ENCODE assay signal across 6 mouse cellular contexts in genomic region chr4:45398315-45398714, GRCm38 (mm10). TPM values are rescaled to one million over a fixed set of nuclear protein-coding genes. Genes with fewer than 3 reads are reported as not detected.
A peak's percentile ranks its signal among the peaks of the same experiment; 100 is the strongest.
DNase-seq lines count a peak whose midpoint lies in the region; ATAC-seq and TF ChIP-seq lines count a peak whose summit lies in the region.
"Not testable (repeated sequence)": the region's sequence is repeated elsewhere in the genome, so short reads cannot be mapped to it uniquely, and the experiment has no call there.

No protein-coding gene starts in this region.

- peak; percentile 25 to 75 for DNase-seq in adrenal gland, adult (ENCODE audit: inconsistent age in 2 of 2, low spot score in 1 of 2)
- peak; percentile 86 for DNase-seq in heart, adult 11 months
- not testable (repeated sequence) for DNase-seq in heart, adult 2 months; heart, postnatal 0 days (ENCODE audit: low spot score)

- TF ChIP-seq POLR2A in bone marrow, adult 2 months (IDR thresholded peaks at IDR 0.05; ENCODE audit: borderline replicate concordance, control insufficient read depth, low read depth, low read length); heart, adult 2 months (IDR thresholded peaks at IDR 0.05; ENCODE audit: insufficient read depth, low read depth, low read length); testis, adult 2 months (IDR thresholded peaks at IDR 0.05; ENCODE audit: control insufficient read depth, low read depth, low read length): not testable (repeated sequence)

- not testable (repeated sequence) for ATAC-seq in heart, postnatal 0 days (ENCODE audit: insufficient read depth, low read depth)

- H3K9ac ChIP-seq in heart, adult 2 months (ENCODE audit: low read depth, low read length); heart, postnatal 0 days (replicated peaks; ENCODE audit: low read depth, low read length): not testable (repeated sequence)

- H3K27me3 ChIP-seq in heart, adult 2 months (ENCODE audit: control insufficient read depth, insufficient read depth, low read length); heart, postnatal 0 days (ENCODE audit: control insufficient read depth, insufficient read depth, low read length); testis, adult 2 months (ENCODE audit: control insufficient read depth, insufficient read depth, low read length): not testable (repeated sequence)

- H3K36me3 ChIP-seq in heart, adult 2 months (ENCODE audit: control insufficient read depth, insufficient read depth, low read length): peaks cover 21% of the 10 kb centered on the region
- peaks cover 49% of the 10 kb centered on the region for H3K36me3 ChIP-seq in heart, postnatal 0 days (replicated peaks; ENCODE audit: control insufficient read depth, insufficient read depth, low read length)
- H3K36me3 ChIP-seq in testis, adult 2 months (ENCODE audit: control insufficient read depth, insufficient read depth, low read length): not testable (repeated sequence)

- 61% methylated on average over 5 of the region's 5 CpGs for WGBS in bone marrow, adult 2 months
- 36% methylated on average over 5 of the region's 5 CpGs for WGBS in heart, adult 2 months
- WGBS in heart, postnatal 0 days: 59% methylated on average over 5 of the region's 5 CpGs

- intact Hi-C loops in heart, adult 2 months (cut with DNase I): not testable (repeated sequence)

- not testable (repeated sequence) for H3K9me3 ChIP-seq in heart, postnatal 0 days (replicated peaks; ENCODE audit: control insufficient read depth, low read length)

- H3K4me1 ChIP-seq in bone marrow, adult 2 months (ENCODE audit: control insufficient read depth, insufficient read depth, low read length); testis, adult 2 months (ENCODE audit: control insufficient read depth, insufficient read depth, low read length): not testable (repeated sequence)
- peaks cover 15% of the 10 kb centered on the region for H3K4me1 ChIP-seq in heart, adult 2 months (ENCODE audit: control insufficient read depth, insufficient read depth, low read length)
- peaks cover 11% of the 10 kb centered on the region; the same call in 1 of the 2 replicates for H3K4me1 ChIP-seq in heart, postnatal 0 days (ENCODE audit: control insufficient read depth, insufficient read depth)

- not testable (repeated sequence) for H3K4me2 ChIP-seq in heart, postnatal 0 days (ENCODE audit: low read depth, low read length)

- not testable (repeated sequence) for H3K4me3 ChIP-seq in bone marrow, adult 2 months (replicated peaks; ENCODE audit: control insufficient read depth, low read depth, low read length); heart, adult 2 months; heart, postnatal 0 days (ENCODE audit: low read depth, low read length); testis, adult 2 months (ENCODE audit: control insufficient read depth, low read depth, low read length)

- not testable (repeated sequence) for TF ChIP-seq EP300 in heart, adult 2 months (IDR thresholded peaks at IDR 0.05; ENCODE audit: insufficient read depth, low read depth, low read length); heart, postnatal 0 days (IDR thresholded peaks at IDR 0.05; ENCODE audit: low read depth)

- TF ChIP-seq CTCF in bone marrow, adult 2 months (IDR thresholded peaks at IDR 0.05; ENCODE audit: control insufficient read depth, insufficient read depth, low read length); heart, adult 2 months (IDR thresholded peaks at IDR 0.05); heart, postnatal 0 days (IDR thresholded peaks at IDR 0.05; ENCODE audit: low read depth); testis, adult 2 months (IDR thresholded peaks at IDR 0.05; ENCODE audit: control insufficient read depth, insufficient read depth, insufficient replicate concordance, low read depth, low read length): not testable (repeated sequence)

- H3K79me2 ChIP-seq in heart, adult 2 months (replicated peaks; ENCODE audit: control insufficient read depth, insufficient read depth, low read length): not testable (repeated sequence)

- 0 out of 2 replicates have a peak overlapping the region, but pooled peaks have one; percentile 24 for H3K27ac ChIP-seq in bone marrow, adult 2 months (ENCODE audit: control insufficient read depth, insufficient read depth, low read depth, low read length, poor library complexity)
- H3K27ac ChIP-seq in heart, adult 2 months: peak overlapping the region; percentile 13; the same call in 1 of the 2 replicates
- 0 out of 2 replicates have a peak overlapping the region, but pooled peaks have one; percentile 36 for H3K27ac ChIP-seq in heart, postnatal 0 days (ENCODE audit: low read depth)
- H3K27ac ChIP-seq in testis, adult 2 months (ENCODE audit: control insufficient read depth, insufficient read depth, low read depth, low read length): peak overlapping the region; percentile 0; the same call in 1 of the 2 replicates

RNA-seq across cellular contexts. Expression of gene Slc25a51, which starts 10.3 kb away (rescaled TPM):
- 97.1 and 115 TPM in 2 replicates for polyA plus RNA-seq in bone marrow, adult 2 months (2011; ENCODE audit: insufficient read depth, insufficient read length, low replicate concordance, missing spikeins)
- total RNA-seq in heart, adult 2 months (2021): 100 to 1,000 TPM; 103 to 123 TPM
- 68.9 and 81.6 TPM in 2 replicates for polyA plus RNA-seq in heart, adult 2 months (2012; rRNA removed)
- total RNA-seq in heart, postnatal 0 days (2014; rRNA removed; ENCODE audit: low replicate concordance): 136 and 190 TPM in 2 replicates
- polyA plus RNA-seq in heart, postnatal 0 days (2015; fragmentation: Nextera tagmentation; extraction: Ambion mirVana): 60.9 and 70.1 TPM in 2 replicates
- 12.6 TPM in 2 replicates for polyA plus RNA-seq in testis, adult 2 months (2012; rRNA removed)

RNA-seq across cellular contexts. Expression of gene Exosc3, which starts 55.8 kb away (rescaled TPM):
- 26.6 and 43.1 TPM in 2 replicates for polyA plus RNA-seq in bone marrow, adult 2 months (2011; ENCODE audit: insufficient read depth, insufficient read length, low replicate concordance, missing spikeins)
- 10 to 100 TPM; 14.3 to 15.8 TPM for total RNA-seq in heart, adult 2 months (2021)
- polyA plus RNA-seq in heart, adult 2 months (2012; rRNA removed): 8.8 and 9.6 TPM in 2 replicates
- total RNA-seq in heart, postnatal 0 days (2014; rRNA removed; ENCODE audit: low replicate concordance): 20.6 and 29.2 TPM in 2 replicates
- polyA plus RNA-seq in heart, postnatal 0 days (2015; fragmentation: Nextera tagmentation; extraction: Ambion mirVana): 24.2 and 25.8 TPM in 2 replicates
- 39.5 and 40.7 TPM in 2 replicates for polyA plus RNA-seq in testis, adult 2 months (2012; rRNA removed)

RNA-seq across cellular contexts. Expression of gene Dcaf10, which starts 56.4 kb away (rescaled TPM):
- 8.2 and 12.4 TPM in 2 replicates for polyA plus RNA-seq in bone marrow, adult 2 months (2011; ENCODE audit: insufficient read depth, insufficient read length, low replicate concordance, missing spikeins)
- 10 to 100 TPM; 10.8 to 11.3 TPM for total RNA-seq in heart, adult 2 months (2021)
- polyA plus RNA-seq in heart, adult 2 months (2012; rRNA removed): 4.2 and 7.4 TPM in 2 replicates
- 24.7 and 25.9 TPM in 2 replicates for total RNA-seq in heart, postnatal 0 days (2014; rRNA removed; ENCODE audit: low replicate concordance)
- 6.2 and 6.4 TPM in 2 replicates for polyA plus RNA-seq in heart, postnatal 0 days (2015; fragmentation: Nextera tagmentation; extraction: Ambion mirVana)
- 17.8 and 21.7 TPM in 2 replicates for polyA plus RNA-seq in testis, adult 2 months (2012; rRNA removed)
